ENCODE assay signal across 23 mouse cellular contexts in the genomic region with DNA sequence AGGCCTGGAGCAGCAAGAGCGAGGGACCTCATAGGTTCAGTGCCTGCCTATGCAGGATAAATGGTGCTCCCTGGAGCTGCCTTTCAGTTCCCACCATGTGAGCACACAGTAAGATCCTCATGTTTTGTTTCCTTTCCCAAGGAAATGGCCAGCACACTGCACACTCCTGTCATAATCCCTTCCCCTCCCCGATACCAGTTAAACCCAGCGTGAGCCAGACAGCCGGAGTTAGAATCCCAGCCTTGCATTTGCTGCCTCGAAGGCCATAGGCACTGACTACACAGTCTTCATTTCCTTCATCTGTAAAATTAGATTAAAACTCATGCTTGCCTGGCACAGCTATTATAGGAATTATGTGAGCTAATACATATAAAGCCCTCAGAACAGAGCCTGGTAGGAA. TPM values are rescaled to one million over a fixed set of nuclear protein-coding genes. Genes with fewer than 3 reads are reported as not detected.
DNase-seq lines count a peak whose midpoint lies in the region; ATAC-seq lines count a peak whose summit lies in the region.
"Had no signal": no experiment of that assay in that cellular context is flagged by ENCODE, and none has a peak within 500 bp of the region (broad histone marks: within the 10 kb centered on the region; RNA-seq: fewer than 3 reads in every experiment).

No protein-coding gene starts in this region.

- intact Hi-C loops in heart, postnatal 14 days (cut with DNase I), result no loop called here

- H3K4me3 ChIP-seq in embryonic facial prominence, embryonic 12.5 days, result no peak overlapping the region
- H3K4me3 ChIP-seq in embryonic facial prominence, embryonic 10.5 days, result no peak overlapping the region
- H3K4me3 ChIP-seq in heart, embryonic 16.5 days (ENCODE audit: low read length), result no peak overlapping the region
- H3K4me3 ChIP-seq in midbrain, embryonic 14.5 days (replicated peaks; ENCODE audit: low read depth, low read length), result no peak overlapping the region
- H3K4me3 ChIP-seq in midbrain, embryonic 11.5 days (ENCODE audit: low read depth, low read length), result no peak overlapping the region
- H3K4me3 ChIP-seq: erythroblast, embryonic 14.5 days; heart, adult 2 months; intestine, embryonic 15.5 days; left cerebral cortex, adult 2 months; limb, embryonic 10.5 days had no signal

- WGBS in embryonic facial prominence, embryonic 12.5 days, result 71% methylated on average over 5 of the region's 5 CpGs
- WGBS in embryonic facial prominence, embryonic 10.5 days, result 73% methylated on average over 5 of the region's 5 CpGs
- 70% methylated on average over 5 of the region's 5 CpGs for WGBS in heart, embryonic 16.5 days
- 39% methylated on average over 5 of the region's 5 CpGs for WGBS in midbrain, embryonic 14.5 days
- 51% methylated on average over 5 of the region's 5 CpGs for WGBS in midbrain, embryonic 11.5 days

- no peaks in the 10 kb centered on the region for H3K27me3 ChIP-seq in embryonic facial prominence, embryonic 12.5 days
- no peaks in the 10 kb centered on the region for H3K27me3 ChIP-seq in embryonic facial prominence, embryonic 10.5 days (replicated peaks; ENCODE audit: low read depth, poor library complexity, severe bottlenecking)
- no peaks in the 10 kb centered on the region for H3K27me3 ChIP-seq in heart, embryonic 16.5 days (ENCODE audit: control insufficient read depth, insufficient read depth, low read length)
- H3K27me3 ChIP-seq in midbrain, embryonic 14.5 days (ENCODE audit: control insufficient read depth, insufficient read depth, low read length), result no peaks in the 10 kb centered on the region
- no peaks in the 10 kb centered on the region for H3K27me3 ChIP-seq in midbrain, embryonic 11.5 days (ENCODE audit: control insufficient read depth, insufficient read depth, low read length)
- H3K27me3 ChIP-seq: intestine, embryonic 15.5 days had no signal

- peak overlapping the region; percentile 41; the same call in 1 of the 2 replicates for H3K27ac ChIP-seq in embryonic facial prominence, embryonic 12.5 days
- H3K27ac ChIP-seq in embryonic facial prominence, embryonic 10.5 days (replicated peaks), result no peak overlapping the region
- H3K27ac ChIP-seq in heart, embryonic 16.5 days (ENCODE audit: low read length), result 0 out of 2 replicates have a peak overlapping the region, but pooled peaks have one; percentile 28
- H3K27ac ChIP-seq in midbrain, embryonic 14.5 days (replicated peaks; ENCODE audit: low read depth, low read length), result peak overlapping the region; percentile 49
- no peak overlapping the region for H3K27ac ChIP-seq in midbrain, embryonic 11.5 days (ENCODE audit: low read depth, low read length)
- H3K27ac ChIP-seq: heart, adult 2 months; intestine, embryonic 15.5 days; left cerebral cortex, adult 2 months; limb, embryonic 10.5 days had no signal

- peaks cover 39% of the 10 kb centered on the region for H3K4me1 ChIP-seq in embryonic facial prominence, embryonic 12.5 days
- peaks cover 55% of the 10 kb centered on the region for H3K4me1 ChIP-seq in embryonic facial prominence, embryonic 10.5 days
- peaks cover 72% of the 10 kb centered on the region for H3K4me1 ChIP-seq in heart, embryonic 16.5 days (ENCODE audit: control insufficient read depth, insufficient read depth, low read length)
- H3K4me1 ChIP-seq in midbrain, embryonic 14.5 days (ENCODE audit: control insufficient read depth, insufficient read depth, low read length), result peaks cover 42% of the 10 kb centered on the region
- H3K4me1 ChIP-seq in midbrain, embryonic 11.5 days (ENCODE audit: control insufficient read depth, insufficient read depth, low read length), result peaks cover 28% of the 10 kb centered on the region

- H3K36me3 ChIP-seq in embryonic facial prominence, embryonic 12.5 days, result no peaks in the 10 kb centered on the region
- no peaks in the 10 kb centered on the region for H3K36me3 ChIP-seq in embryonic facial prominence, embryonic 10.5 days (replicated peaks)
- H3K36me3 ChIP-seq in heart, embryonic 16.5 days (ENCODE audit: control insufficient read depth, insufficient read depth), result no peaks in the 10 kb centered on the region
- no peaks in the 10 kb centered on the region for H3K36me3 ChIP-seq in midbrain, embryonic 14.5 days (ENCODE audit: control insufficient read depth, insufficient read depth, low read length)
- no peaks in the 10 kb centered on the region for H3K36me3 ChIP-seq in midbrain, embryonic 11.5 days (ENCODE audit: control insufficient read depth, insufficient read depth, low read length)
- H3K36me3 ChIP-seq: G1E; intestine, embryonic 15.5 days; limb, embryonic 10.5 days had no signal

- no peak overlapping the region for H3K9ac ChIP-seq in embryonic facial prominence, embryonic 12.5 days
- H3K9ac ChIP-seq in heart, embryonic 16.5 days (ENCODE audit: low read length), result no peak overlapping the region
- no peak overlapping the region for H3K9ac ChIP-seq in midbrain, embryonic 14.5 days (replicated peaks; ENCODE audit: low read length)
- H3K9ac ChIP-seq in midbrain, embryonic 11.5 days (ENCODE audit: low read length), result no peak overlapping the region
- H3K9ac ChIP-seq: forebrain, postnatal 0 days; intestine, embryonic 15.5 days had no signal

- ATAC-seq in embryonic facial prominence, embryonic 12.5 days (ENCODE audit: insufficient number of reproducible peaks, insufficient read depth, low FRiP score, low TSS enrichment), result no peak
- ATAC-seq in heart, embryonic 16.5 days (replicated peaks; ENCODE audit: extremely low read depth, insufficient read depth, low FRiP score), result no peak
- no peak for ATAC-seq in midbrain, embryonic 14.5 days (ENCODE audit: low FRiP score, low TSS enrichment)
- no peak for ATAC-seq in midbrain, embryonic 11.5 days (ENCODE audit: low FRiP score)
- ATAC-seq: CD4-positive, CD25-positive, alpha-beta regulatory T cell, adult 4 months; forebrain, postnatal 0 days; intestine, embryonic 15.5 days had no signal

- no peak for DNase-seq in embryonic facial prominence, embryonic 10.5 days (ENCODE audit: low spot score)
- DNase-seq in heart, postnatal 14 days, result no peak
- peak; percentile 52 for DNase-seq in midbrain, embryonic 14.5 days
- no peak for DNase-seq in midbrain, embryonic 11.5 days (ENCODE audit: low spot score, missing footprints)
- DNase-seq in right cerebral cortex, adult 18-20 months, result no peak
- no peak for DNase-seq in cerebellum, postnatal 14 days
- DNase-seq: forebrain, postnatal 0 days; heart, adult 2 months; lung, adult 2 months; lung, postnatal 36 days; right cerebral cortex, postnatal 25 days; thymus, postnatal 14 days had no signal

- no peaks in the 10 kb centered on the region for H3K9me3 ChIP-seq in embryonic facial prominence, embryonic 12.5 days
- no peaks in the 10 kb centered on the region for H3K9me3 ChIP-seq in embryonic facial prominence, embryonic 10.5 days
- H3K9me3 ChIP-seq in heart, embryonic 16.5 days (replicated peaks; ENCODE audit: control insufficient read depth, low read length), result 0 out of 2 replicates have a peak, but pooled peaks cover 2% of the 10 kb centered on the region
- no peaks in the 10 kb centered on the region for H3K9me3 ChIP-seq in midbrain, embryonic 14.5 days (ENCODE audit: control insufficient read depth, low read length)
- no peaks in the 10 kb centered on the region for H3K9me3 ChIP-seq in midbrain, embryonic 11.5 days (ENCODE audit: control insufficient read depth, low read length)
- H3K9me3 ChIP-seq: intestine, embryonic 15.5 days; limb, embryonic 10.5 days had no signal

- H3K4me2 ChIP-seq in embryonic facial prominence, embryonic 12.5 days (replicated peaks), result no peak overlapping the region
- H3K4me2 ChIP-seq in heart, embryonic 16.5 days (ENCODE audit: low read depth, low read length), result no peak overlapping the region
- H3K4me2 ChIP-seq in midbrain, embryonic 14.5 days (ENCODE audit: low read length), result no peak overlapping the region
- no peak overlapping the region for H3K4me2 ChIP-seq in midbrain, embryonic 11.5 days
- H3K4me2 ChIP-seq: intestine, embryonic 15.5 days; liver, embryonic 11.5 days had no signal

RNA-seq across cellular contexts. Expression of a gene that starts 37.6 kb away (rescaled TPM):
- 7.9 and 8.1 TPM in 2 replicates for polyA plus RNA-seq in embryonic facial prominence, embryonic 12.5 days (2016; fragmentation: Nextera tagmentation; extraction: Ambion mirVana)
- 3.7 and 4.3 TPM in 2 replicates for polyA plus RNA-seq in embryonic facial prominence, embryonic 10.5 days (2016; fragmentation: Nextera tagmentation; extraction: Ambion mirVana)
- polyA plus RNA-seq in heart, embryonic 16.5 days (2015; fragmentation: Nextera tagmentation; extraction: Ambion mirVana), result 7.2 and 8.0 TPM in 2 replicates
- total RNA-seq in heart, postnatal 14 days (2021), result 10 to 100 TPM; 18.5 to 22.0 TPM
- polyA plus RNA-seq in midbrain, embryonic 14.5 days (2014; fragmentation: Nextera tagmentation; extraction: Ambion mirVana), result 5.6 and 7.5 TPM in 2 replicates
- polyA plus RNA-seq in midbrain, embryonic 11.5 days (2014; fragmentation: Nextera tagmentation; extraction: Ambion mirVana), result 4.7 and 4.9 TPM in 2 replicates
- polyA plus RNA-seq: erythroblast, embryonic 14.5 days; G1E had no signal

RNA-seq across cellular contexts. Expression of a gene that starts 37.7 kb away (rescaled TPM):
- 10.8 and 12.9 TPM in 2 replicates for polyA plus RNA-seq in embryonic facial prominence, embryonic 12.5 days (2016; fragmentation: Nextera tagmentation; extraction: Ambion mirVana)
- 4.6 and 6.3 TPM in 2 replicates for polyA plus RNA-seq in embryonic facial prominence, embryonic 10.5 days (2016; fragmentation: Nextera tagmentation; extraction: Ambion mirVana)
- polyA plus RNA-seq in heart, embryonic 16.5 days (2015; fragmentation: Nextera tagmentation; extraction: Ambion mirVana), result 5.4 and 6.4 TPM in 2 replicates
- total RNA-seq in heart, postnatal 14 days (2021), result 1 to 10 TPM; 2.4 to 2.9 TPM
- 14.1 and 14.4 TPM in 2 replicates for polyA plus RNA-seq in midbrain, embryonic 14.5 days (2014; fragmentation: Nextera tagmentation; extraction: Ambion mirVana)
- 4.6 and 4.7 TPM in 2 replicates for polyA plus RNA-seq in midbrain, embryonic 11.5 days (2014; fragmentation: Nextera tagmentation; extraction: Ambion mirVana)
- polyA plus RNA-seq: CD4-positive, CD25-positive, alpha-beta regulatory T cell, adult 4 months; erythroblast, embryonic 14.5 days; G1E had no signal

RNA-seq across cellular contexts. Expression of a gene that starts 59.5 kb away (rescaled TPM):
- not detected in 2 replicates for polyA plus RNA-seq in embryonic facial prominence, embryonic 12.5 days (2016; fragmentation: Nextera tagmentation; extraction: Ambion mirVana)
- polyA plus RNA-seq in embryonic facial prominence, embryonic 10.5 days (2016; fragmentation: Nextera tagmentation; extraction: Ambion mirVana), result 0.16 TPM in 1 of 2 replicates, not detected in the other
- not detected in 2 replicates for polyA plus RNA-seq in heart, embryonic 16.5 days (2015; fragmentation: Nextera tagmentation; extraction: Ambion mirVana)
- not detected for total RNA-seq in heart, postnatal 14 days (2021)
- not detected in 2 replicates for polyA plus RNA-seq in midbrain, embryonic 14.5 days (2014; fragmentation: Nextera tagmentation; extraction: Ambion mirVana)
- not detected in 2 replicates for polyA plus RNA-seq in midbrain, embryonic 11.5 days (2014; fragmentation: Nextera tagmentation; extraction: Ambion mirVana)
- total RNA-seq: forebrain, postnatal 0 days; G1E; gastrocnemius, adult 8-10 months; heart, adult 2 months; layer of hippocampus, adult 8-10 months; left cerebral cortex, adult 2 months had no signal
- polyA plus RNA-seq: CD4-positive, CD25-positive, alpha-beta regulatory T cell, adult 4 months; erythroblast, embryonic 14.5 days; forebrain, postnatal 0 days; G1E; heart, adult 2 months; intestine, embryonic 15.5 days; limb, embryonic 10.5 days; liver, embryonic 11.5 days; lung, adult 2 months had no signal

Comparison
In these comparisons a context has a peak if more than half of its experiments do, and no peak if none do; other contexts are left out.
1. H3K27ac ChIP-seq: peak in embryonic facial prominence, embryonic 12.5 days (single experiment), heart, embryonic 16.5 days (single experiment) and midbrain, embryonic 14.5 days (single experiment); none in embryonic facial prominence, embryonic 10.5 days (single experiment) and midbrain, embryonic 11.5 days (single experiment).